Mouse (Mus musculus) heart, embryonic 11.5 days (tissue): ENCODE results near the gene Spint2. TPM values are rescaled to one million over a fixed set of nuclear protein-coding genes. Genes with fewer than 3 reads are reported as not detected.

Experiments
- ATAC-seq: fragments of 200-750 bp; cut with Nextera tagmentation; replicated peaks from 2 replicates; pipeline ENCODE4 v1.8.0; 2017; ENCODE audit warnings: moderate library complexity; ENCODE audit not compliant: insufficient number of reproducible peaks, low FRiP score, low TSS enrichment
- H3K27ac ChIP-seq: fragments of 300-500 bp; sonication (generic); 2 replicates; pipeline ENCODE4 v1.5.1; 2014; ENCODE audit warnings: mild to moderate bottlenecking, low read depth, low read length
- H3K27me3 ChIP-seq: fragments of 300-500 bp; sonication (generic); 2 replicates; pipeline ENCODE4 v1.6.1; 2014; ENCODE audit warnings: mild to moderate bottlenecking, low read length, mixed read lengths; ENCODE audit not compliant: control insufficient read depth, insufficient read depth
- H3K36me3 ChIP-seq: fragments of 300-500 bp; sonication (generic); 2 replicates; pipeline ENCODE4 v1.6.1; 2014; ENCODE audit warnings: mild to moderate bottlenecking, low read length, moderate library complexity, mixed read lengths; ENCODE audit not compliant: control insufficient read depth, insufficient read depth
- H3K4me1 ChIP-seq: fragments of 300-500 bp; sonication (generic); 2 replicates; pipeline ENCODE4 v1.6.1; 2014; ENCODE audit warnings: low read length; ENCODE audit not compliant: control insufficient read depth, insufficient read depth
- H3K4me2 ChIP-seq: fragments of 300-500 bp; sonication (generic); 2 replicates; pipeline ENCODE4 v1.6.1; 2014; ENCODE audit warnings: mild to moderate bottlenecking, moderate library complexity
- H3K4me3 ChIP-seq: fragments of 300-500 bp; sonication (generic); 2 replicates; pipeline ENCODE4 v1.5.1; 2014; ENCODE audit warnings: low read depth, low read length
- H3K9ac ChIP-seq: fragments of 300-500 bp; sonication (generic); 2 replicates; pipeline ENCODE4 v1.6.1; 2014; ENCODE audit warnings: mild to moderate bottlenecking, low read depth, low read length, moderate library complexity
- H3K9me3 ChIP-seq: fragments of 300-500 bp; sonication (generic); replicated peaks from 2 replicates; pipeline ENCODE4 v1.6.1; 2016; ENCODE audit warnings: low read length; ENCODE audit not compliant: control insufficient read depth
- whole genome bisulfite sequencing: fragments of 180-500 bp; shearing (Covaris S2); extraction: QIAGEN DNeasy Blood & Tissue Kit; methylation state at CpG from one replicate; pipeline ENCODE4 v1.1.7; 2014; ENCODE audit not compliant: insufficient replicate concordance; 5-methylcytosine and 5-hydroxymethylcytosine counted together
- polyA plus RNA-seq: library from polyadenylated mRNA; unstranded; fragments of >200 nt; fragmentation: Nextera tagmentation; extraction: Ambion mirVana; gene quantifications from 2 replicates; pipeline ENCODE4 v1.2.1, GENCODE M21; 2014

Gene Spint2
- polyA plus RNA-seq, 1 experiment from 2014 or later: 42.8 TPM

DNA sequence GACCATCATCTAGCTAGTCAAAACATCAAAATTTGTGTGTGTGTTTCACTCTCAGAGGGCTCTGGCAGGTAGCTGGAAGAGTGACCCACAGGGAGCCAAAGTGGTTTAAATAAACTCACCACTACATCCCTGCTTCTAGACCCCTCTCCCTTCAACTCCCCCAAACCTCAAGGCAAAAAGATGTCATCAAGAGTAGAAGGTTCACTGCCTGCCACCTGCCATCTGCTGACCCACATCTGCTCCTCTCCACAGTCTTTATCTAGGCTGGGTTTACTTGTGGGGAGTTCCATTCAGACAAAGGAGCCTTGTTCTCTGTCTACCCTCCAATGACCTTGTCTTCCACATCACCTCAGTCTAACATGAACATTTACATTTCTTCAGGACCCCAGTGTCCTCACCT, 2.5 kb downstream of the Spint2 start:
- Histone ChIP-seq H3K4me1 (peaks cover 22% of the 10 kb centered on the region), H3K27ac (0 out of 2 replicates have a peak overlapping the region, but pooled peaks have one; percentile 46)
- ATAC-seq: no peak

DNA sequence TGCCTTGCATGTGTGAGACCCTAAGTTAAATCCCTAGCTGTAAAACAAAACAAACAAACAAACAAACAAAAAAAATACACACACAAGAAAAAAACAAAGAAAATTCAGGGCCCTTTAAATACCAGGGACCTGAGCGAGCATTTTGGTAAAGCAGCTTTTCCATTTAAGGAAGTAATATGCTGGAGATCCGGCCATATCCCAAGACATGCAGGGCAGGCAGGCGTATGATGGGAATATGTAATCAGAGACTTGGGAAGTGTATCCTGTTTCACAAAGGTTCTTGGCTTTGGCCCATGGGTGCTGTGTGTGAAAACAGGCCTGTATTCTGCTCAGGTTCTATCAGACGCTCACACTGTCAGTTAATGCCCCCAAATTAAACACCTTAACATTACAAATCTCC, 4.2 kb downstream of the Spint2 start:
- no peak overlapping the region for H3K9ac ChIP-seq
- no peak overlapping the region for H3K4me3 ChIP-seq
- 87% methylated on average over 4 of the region's 4 CpGs for WGBS
- H3K4me1 ChIP-seq: peaks cover 24% of the 10 kb centered on the region
- H3K4me2 ChIP-seq: no peak overlapping the region
- no peak for ATAC-seq
- H3K36me3 ChIP-seq: no peaks in the 10 kb centered on the region
- no peak overlapping the region for H3K27ac ChIP-seq
- no peaks in the 10 kb centered on the region for H3K9me3 ChIP-seq
- H3K27me3 ChIP-seq: peaks cover 19% of the 10 kb centered on the region

More for the DNA sequence above, 2.5 kb downstream of the Spint2 start:
- no peak overlapping the region for H3K4me3 ChIP-seq
- H3K36me3 ChIP-seq: no peaks in the 10 kb centered on the region
- peaks cover 30% of the 10 kb centered on the region for H3K27me3 ChIP-seq
- no peak overlapping the region for H3K4me2 ChIP-seq
- no peaks in the 10 kb centered on the region for H3K9me3 ChIP-seq
- H3K9ac ChIP-seq: no peak overlapping the region

DNA sequence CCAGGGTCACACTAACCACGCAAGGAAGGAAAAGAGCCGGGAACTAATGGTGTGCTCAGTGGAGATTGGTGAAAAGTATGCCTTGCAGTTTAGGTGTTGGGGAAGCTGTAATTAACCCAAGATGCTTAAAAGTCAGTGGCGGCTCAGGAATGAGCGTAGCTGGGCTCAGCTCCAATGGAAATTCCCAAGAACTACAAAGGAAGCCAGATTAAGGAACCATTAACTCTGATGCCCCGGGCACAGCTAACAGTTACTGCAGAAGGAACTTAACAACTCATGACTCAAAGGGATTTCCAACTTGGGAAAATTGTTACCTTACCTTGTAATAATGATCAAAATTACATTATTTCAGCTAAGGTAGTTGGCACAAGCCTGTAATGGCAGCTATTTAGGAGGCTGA, 5.0 kb downstream of the Spint2 start:
- H3K27me3 ChIP-seq: peaks cover 11% of the 10 kb centered on the region
- H3K4me3 ChIP-seq: no peak overlapping the region
- H3K4me1 ChIP-seq: peaks cover 26% of the 10 kb centered on the region
- H3K9me3 ChIP-seq: no peaks in the 10 kb centered on the region
- H3K9ac ChIP-seq: no peak overlapping the region
- no peak for ATAC-seq
- no peak overlapping the region for H3K27ac ChIP-seq
- H3K4me2 ChIP-seq: no peak overlapping the region
- no peaks in the 10 kb centered on the region for H3K36me3 ChIP-seq
- 80% methylated on average over 5 of the region's 5 CpGs for WGBS

DNA sequence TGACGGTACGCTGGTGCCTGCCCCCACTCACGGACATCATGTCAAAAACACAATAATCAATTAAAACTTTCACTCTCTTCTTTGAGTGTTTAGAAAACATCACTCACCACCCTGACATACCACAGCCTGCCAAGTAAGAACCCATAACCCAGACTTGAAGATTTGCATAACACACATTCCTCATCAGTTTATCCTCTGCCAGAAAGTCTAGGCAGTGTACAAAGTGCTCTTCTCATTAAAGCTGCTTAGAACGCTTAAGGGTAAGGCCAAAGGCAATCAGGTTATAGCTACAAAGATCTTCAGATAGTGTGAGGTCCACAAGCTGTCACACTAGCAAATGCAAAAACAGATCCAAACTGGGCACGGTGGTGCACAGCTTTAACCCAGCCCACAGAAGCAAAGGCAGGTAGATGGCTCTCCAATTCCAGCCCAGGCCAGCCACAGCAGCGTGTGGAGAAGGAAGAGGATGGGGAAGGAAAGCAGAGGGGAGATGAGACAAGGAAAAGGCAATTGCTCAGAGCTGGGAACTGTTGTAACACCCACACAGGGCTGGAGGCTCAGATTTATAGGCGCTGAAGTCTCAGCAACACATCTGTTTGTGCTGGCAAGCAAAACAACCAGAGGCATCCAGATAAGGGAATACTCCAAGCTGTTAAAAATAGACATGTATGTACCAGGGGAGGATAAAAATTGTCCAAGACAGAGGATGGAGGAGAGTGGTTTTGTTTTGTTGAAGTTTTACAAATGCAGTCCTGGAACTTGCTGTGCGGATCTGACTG, 9.8 kb downstream of the Spint2 start:
- no peak for ATAC-seq

DNA sequence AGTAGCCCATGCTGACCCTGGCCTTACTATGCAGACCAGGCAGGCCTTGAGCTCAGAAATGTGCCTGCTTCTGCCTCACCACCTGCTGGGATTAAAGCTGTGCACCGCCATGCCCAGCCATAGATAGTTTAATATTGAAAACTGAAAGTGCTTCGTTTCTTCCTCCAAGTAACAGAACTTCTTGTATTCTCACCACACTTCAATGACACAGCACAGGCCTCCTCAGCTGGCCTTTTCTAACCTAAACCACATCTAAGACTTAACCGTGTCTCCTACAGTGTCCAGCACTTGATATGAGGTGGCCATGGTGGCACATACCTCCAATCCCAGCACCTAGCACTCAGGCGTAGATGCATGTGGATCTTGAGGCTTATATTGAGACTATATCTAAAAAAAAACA, 11.3 kb downstream of the Spint2 start:
- no peaks in the 10 kb centered on the region for H3K9me3 ChIP-seq
- H3K27ac ChIP-seq: no peak overlapping the region
- 80% methylated on average over 4 of the region's 4 CpGs for WGBS

More for the DNA sequence above, 9.8 kb downstream of the Spint2 start:
- Histone ChIP-seq H3K4me2 (peak overlapping the region; percentile 22), H3K27me3 (no peaks in the 10 kb centered on the region), H3K4me3 (no peak overlapping the region), H3K4me1 (peaks cover 10% of the 10 kb centered on the region), H3K9me3 (no peaks in the 10 kb centered on the region), H3K36me3 (no peaks in the 10 kb centered on the region), H3K9ac (0 out of 2 replicates have a peak overlapping the region, but pooled peaks have one; percentile 39), H3K27ac (peak overlapping the region; percentile 35; the same call in 1 of the 2 replicates)
- 51% methylated on average over 8 of the region's 8 CpGs for WGBS

DNA sequence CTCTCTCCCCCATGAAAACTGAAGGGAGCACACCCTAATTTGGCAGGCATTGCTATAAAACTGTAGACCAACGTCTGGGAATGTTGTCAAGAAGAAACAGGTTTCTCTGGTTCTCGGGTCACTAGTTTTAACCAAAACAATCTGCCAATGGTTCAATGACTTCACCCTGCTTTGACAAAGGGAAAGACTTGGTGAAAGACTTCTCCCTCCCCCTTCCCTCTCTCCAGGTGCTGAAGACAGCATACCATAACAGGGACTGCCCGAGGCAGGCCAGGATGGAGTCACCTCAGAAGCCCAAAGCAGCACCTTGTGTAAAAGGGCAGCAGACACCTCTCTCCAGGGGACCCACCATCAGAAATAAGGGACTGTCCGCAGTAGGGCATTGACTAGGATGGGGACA, 14.8 kb downstream of the Spint2 start:
- Histone ChIP-seq H3K4me2 (no peak overlapping the region), H3K36me3 (no peaks in the 10 kb centered on the region), H3K9me3 (no peaks in the 10 kb centered on the region), H3K27me3 (no peaks in the 10 kb centered on the region), H3K9ac (no peak overlapping the region), H3K4me1 (peaks cover 4% of the 10 kb centered on the region), H3K27ac (no peak overlapping the region), H3K4me3 (no peak overlapping the region)
- ATAC-seq: no peak
- WGBS: 60% methylated on average over 4 of the region's 4 CpGs

More for the DNA sequence above, 11.3 kb downstream of the Spint2 start:
- H3K36me3 ChIP-seq: no peaks in the 10 kb centered on the region
- no peaks in the 10 kb centered on the region for H3K27me3 ChIP-seq
- no peak for ATAC-seq
- no peak overlapping the region for H3K9ac ChIP-seq
- no peak overlapping the region for H3K4me3 ChIP-seq
- H3K4me2 ChIP-seq: no peak overlapping the region
- H3K4me1 ChIP-seq: peaks cover 10% of the 10 kb centered on the region

DNA sequence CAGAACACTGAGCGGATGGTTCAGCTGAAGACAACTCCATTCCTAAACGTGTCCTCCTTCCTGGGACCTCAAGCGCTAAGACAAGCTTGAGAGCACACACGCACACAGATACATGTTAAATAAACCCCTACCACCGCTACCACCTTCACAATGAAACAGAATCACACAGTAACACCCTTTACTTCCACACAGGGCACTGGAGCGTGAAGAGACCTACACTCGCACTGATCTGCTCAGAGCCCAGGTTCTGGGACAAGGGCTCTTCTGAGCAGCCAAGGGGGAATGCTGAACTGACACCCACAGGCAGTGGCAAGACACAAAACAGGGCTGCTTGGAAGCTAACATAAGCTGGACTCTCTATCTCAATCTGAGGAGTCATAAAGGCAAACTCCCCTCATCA, 16.1 kb downstream of the Spint2 start:
- Histone ChIP-seq H3K4me1 (0 out of 2 replicates have a peak, but pooled peaks cover 2% of the 10 kb centered on the region), H3K4me2 (no peak overlapping the region), H3K9ac (no peak overlapping the region), H3K27ac (0 out of 2 replicates have a peak overlapping the region, but pooled peaks have one; percentile 29), H3K27me3 (no peaks in the 10 kb centered on the region), H3K36me3 (no peaks in the 10 kb centered on the region), H3K4me3 (no peak overlapping the region), H3K9me3 (no peaks in the 10 kb centered on the region)
- 77% methylated on average over 7 of the region's 7 CpGs for WGBS
- no peak for ATAC-seq

DNA sequence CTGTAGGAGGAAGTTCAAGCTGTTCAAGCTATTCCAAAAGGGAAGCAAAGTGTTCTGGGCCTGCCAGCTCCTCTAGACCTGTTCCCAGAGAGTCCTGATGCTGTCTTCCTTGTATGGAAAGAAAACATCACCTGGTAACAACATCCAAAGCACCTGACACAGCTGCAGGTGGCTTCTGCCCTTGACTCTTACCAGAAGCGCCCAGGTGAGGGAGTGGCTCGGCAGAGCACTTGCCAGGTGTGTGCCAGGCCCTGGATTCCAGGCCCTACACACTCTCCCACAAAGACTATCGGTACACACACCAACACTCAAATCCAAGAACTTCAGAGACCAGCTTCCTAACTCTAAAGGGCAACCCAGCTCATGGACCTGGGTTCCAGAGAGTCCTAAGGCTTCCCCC, 17.9 kb downstream of the Spint2 start:
- Histone ChIP-seq H3K9me3 (no peaks in the 10 kb centered on the region), H3K4me2 (no peak overlapping the region), H3K27ac (no peak overlapping the region), H3K27me3 (no peaks in the 10 kb centered on the region), H3K4me1 (0 out of 2 replicates have a peak, but pooled peaks cover 6% of the 10 kb centered on the region), H3K36me3 (no peaks in the 10 kb centered on the region), H3K9ac (no peak overlapping the region), H3K4me3 (no peak overlapping the region)
- no peak for ATAC-seq
- WGBS: 84% methylated on average over 3 of the region's 3 CpGs

DNA sequence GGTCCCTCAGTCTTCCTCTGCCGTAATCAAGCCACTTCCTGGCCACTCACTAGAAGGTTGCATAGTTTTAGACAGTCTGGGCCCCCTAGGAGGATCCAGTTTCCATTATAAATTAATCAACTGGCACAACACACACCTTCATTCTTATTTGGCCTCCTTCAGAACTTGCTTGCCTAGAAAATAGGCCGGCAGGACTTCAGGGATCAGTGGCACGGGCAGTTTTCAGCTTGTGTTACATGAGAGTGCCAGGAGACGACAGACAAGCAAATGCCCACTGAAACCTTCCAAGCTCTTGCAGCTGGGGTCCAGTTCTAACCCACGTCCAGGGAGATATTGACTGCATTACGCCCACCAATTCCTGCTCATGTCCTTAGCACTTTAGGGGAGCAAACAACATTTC, 19.6 kb downstream of the Spint2 start:
- Histone ChIP-seq H3K4me3 (no peak overlapping the region), H3K36me3 (no peaks in the 10 kb centered on the region), H3K27ac (no peak overlapping the region), H3K9me3 (no peaks in the 10 kb centered on the region), H3K4me2 (no peak overlapping the region), H3K27me3 (no peaks in the 10 kb centered on the region), H3K4me1 (peaks cover 9% of the 10 kb centered on the region; the same call in 1 of the 2 replicates), H3K9ac (no peak overlapping the region)
- no peak for ATAC-seq
- WGBS: 65% methylated on average over 6 of the region's 6 CpGs
